Mouse (Mus musculus) liver, embryonic 11.5 days (tissue): ENCODE measurements around the gene Sh3pxd2b. TPM values are rescaled to one million over a fixed set of nuclear protein-coding genes. Genes with fewer than 3 reads are reported as not detected.
"Not testable (repeated sequence)": the region's sequence is repeated elsewhere in the genome, so short reads cannot be mapped to it uniquely, and the experiment has no call there.

ENCODE experiments used
- ATAC-seq: fragments of 200-750 bp; cut with Nextera tagmentation; replicated peaks from 2 replicates; pipeline ENCODE4 v1.8.0; 2017; ENCODE audit warnings: moderate number of reproducible peaks, mild to moderate bottlenecking, moderate TSS enrichment, moderate library complexity; ENCODE audit not compliant: low FRiP score
- DNase-seq: peaks from one replicate; pipeline ENCODE4 v3.0.0-alpha.2; 2017; ENCODE audit warnings: low spot score
- H3K27ac ChIP-seq: fragments of 300-500 bp; sonication (generic); 2 replicates; pipeline ENCODE4 v1.5.1; 2014; ENCODE audit warnings: mild to moderate bottlenecking, low read depth, low read length, control low read depth
- H3K27me3 ChIP-seq: fragments of 300-500 bp; sonication (generic); replicated peaks from 2 replicates; pipeline ENCODE4 v1.6.1; 2014; ENCODE audit warnings: low read length, mixed read lengths; ENCODE audit not compliant: control insufficient read depth, insufficient read depth
- H3K36me3 ChIP-seq: fragments of 300-500 bp; sonication (generic); 2 replicates; pipeline ENCODE4 v1.6.1; 2014; ENCODE audit warnings: mild to moderate bottlenecking, low read length, moderate library complexity, mixed read lengths; ENCODE audit not compliant: control insufficient read depth, insufficient read depth
- H3K4me1 ChIP-seq: fragments of 300-500 bp; sonication (generic); replicated peaks from 2 replicates; pipeline ENCODE4 v1.6.1; 2014; ENCODE audit warnings: low read length, mixed read lengths; ENCODE audit not compliant: control insufficient read depth, insufficient read depth
- H3K4me2 ChIP-seq: fragments of 300-500 bp; sonication (generic); 2 replicates; pipeline ENCODE4 v1.6.1; 2014; ENCODE audit warnings: mild to moderate bottlenecking, control low read depth, moderate library complexity
- H3K4me3 ChIP-seq: fragments of 300-500 bp; sonication (generic); 2 replicates; pipeline ENCODE4 v1.5.1; 2014; ENCODE audit warnings: low read depth, low read length, control low read depth
- H3K9ac ChIP-seq: fragments of 300-500 bp; sonication (generic); 2 replicates; pipeline ENCODE4 v1.6.1; 2014; ENCODE audit warnings: low read depth, low read length, control low read depth
- H3K9me3 ChIP-seq: fragments of 300-500 bp; sonication (generic); 2 replicates; pipeline ENCODE4 v1.6.1; 2016; ENCODE audit warnings: low read length, inconsistent platforms, mixed read lengths; ENCODE audit not compliant: control insufficient read depth
- WGBS: fragments of 180-500 bp; shearing (Covaris S2); extraction: QIAGEN DNeasy Blood & Tissue Kit; methylation state at CpG from one replicate; pipeline ENCODE4 v1.1.7; 2014; 5-methylcytosine and 5-hydroxymethylcytosine counted together
- polyA plus RNA-seq: library from polyadenylated mRNA; unstranded; fragments of >200 nt; fragmentation: Nextera tagmentation; extraction: Ambion mirVana; gene quantifications from 2 replicates; pipeline ENCODE4 v1.2.1, GENCODE M21; 2014

The Sh3pxd2b gene
- 7.4 and 8.2 TPM in 2 replicates for polyA plus RNA-seq

DNA sequence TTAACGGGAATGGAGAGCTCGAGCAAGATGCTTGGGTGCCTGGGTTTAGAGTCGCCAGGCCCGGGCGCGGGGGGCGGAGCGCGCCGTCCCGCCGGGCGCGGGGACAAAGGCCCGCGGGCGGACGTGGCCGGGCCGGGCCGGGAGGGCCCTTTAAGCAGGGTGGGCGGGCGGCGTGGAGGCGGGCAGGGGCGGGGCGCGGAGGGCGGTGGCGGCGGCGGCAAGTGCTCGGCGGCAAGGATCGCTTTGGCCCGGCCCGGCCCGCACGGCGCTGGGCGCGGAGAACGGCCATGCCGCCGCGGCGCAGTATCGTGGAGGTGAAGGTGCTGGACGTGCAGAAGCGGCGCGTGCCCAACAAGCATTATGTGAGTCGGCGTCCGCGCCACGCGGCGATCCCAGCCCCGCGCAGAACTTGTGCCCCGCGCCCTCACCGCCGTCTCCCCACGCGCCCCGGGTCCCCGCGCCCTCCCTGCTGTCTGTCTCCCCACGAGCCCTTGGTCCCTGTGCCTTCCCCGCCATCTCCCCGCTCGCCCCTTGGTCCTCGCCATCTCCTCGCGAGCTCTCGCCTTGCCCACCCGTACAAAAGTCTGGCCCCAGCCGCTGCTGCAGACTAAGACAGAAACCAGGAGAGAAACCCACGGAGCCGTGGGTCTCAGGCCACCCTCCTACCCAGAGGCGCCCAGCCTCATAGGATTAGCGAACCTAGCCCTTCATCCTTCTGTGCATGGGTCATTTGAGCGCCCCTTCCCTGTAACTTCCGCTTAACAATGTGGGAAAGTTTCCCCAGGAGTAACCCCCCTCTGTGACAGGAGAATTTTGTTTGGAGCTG is at the start of gene Sh3pxd2b:
Gene Sh3pxd2b, plus strand, starts transcription at position 214 of the 826 bp plus-strand sequence.
- no peaks in the 10 kb centered on the region for H3K36me3 ChIP-seq
- 2% methylated on average over 82 of the region's 86 CpGs for WGBS
- H3K9ac ChIP-seq = peak within 1 kb of the TSS; percentile 83
- peaks cover 16% of the 10 kb centered on the region for H3K27me3 ChIP-seq
- peak within 1 kb of the TSS; percentile 79 for H3K4me2 ChIP-seq
- H3K9me3 ChIP-seq = no peaks in the 10 kb centered on the region
- H3K4me1 ChIP-seq = peaks cover 9% of the 10 kb centered on the region; the same call in 1 of the 2 replicates
- H3K27ac ChIP-seq = peak within 1 kb of the TSS; percentile 4; the same call in 1 of the 2 replicates
- peak; percentile 65 for ATAC-seq
- peak; percentile 73 for DNase-seq
- H3K4me3 ChIP-seq = peak within 1 kb of the TSS; percentile 61

DNA sequence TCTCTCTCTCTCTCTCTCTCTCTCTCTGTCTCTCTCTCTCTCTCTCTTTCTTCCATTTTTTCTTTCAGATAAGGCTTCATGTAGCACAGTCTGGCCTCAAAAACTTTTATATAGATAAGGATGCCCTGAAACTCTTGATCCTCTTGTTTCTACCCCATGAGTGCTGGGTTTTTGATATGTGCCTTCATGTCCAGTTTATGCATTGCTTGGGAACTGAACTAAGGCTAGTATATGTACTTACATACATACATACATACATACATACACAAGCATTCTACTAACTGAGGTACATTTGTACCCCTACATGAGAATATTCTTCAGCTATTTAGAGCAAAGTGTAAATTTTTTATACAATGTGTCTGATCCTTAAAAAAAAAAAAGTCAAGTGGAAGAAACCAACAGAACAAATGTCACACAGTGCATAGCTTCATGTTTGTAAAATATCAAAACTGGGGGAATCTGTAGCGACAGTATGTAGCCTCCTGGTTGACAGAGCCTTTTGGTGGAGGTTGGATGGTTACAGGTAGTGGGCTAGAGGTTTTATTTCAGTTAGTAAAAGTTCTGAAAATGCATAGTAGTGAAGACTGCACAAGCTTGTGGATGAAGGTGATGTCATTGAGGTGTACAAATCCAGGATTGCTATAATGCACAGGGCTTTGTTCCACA is 49.6 kb upstream of the Sh3pxd2b start:
- Histone ChIP-seq H3K4me2 (peak overlapping the region; percentile 1), H3K36me3 (no peaks in the 10 kb centered on the region), H3K27ac (peak overlapping the region; percentile 2), H3K9ac (no peak overlapping the region), H3K27me3 (peaks cover 7% of the 10 kb centered on the region), H3K4me3 (peak overlapping the region; percentile 27), H3K4me1 (peaks cover 7% of the 10 kb centered on the region), H3K9me3 (no peaks in the 10 kb centered on the region)
- no peak for DNase-seq
- WGBS = 70% methylated on average over 1 of the region's 1 CpGs
- peak; percentile 38 for ATAC-seq

DNA sequence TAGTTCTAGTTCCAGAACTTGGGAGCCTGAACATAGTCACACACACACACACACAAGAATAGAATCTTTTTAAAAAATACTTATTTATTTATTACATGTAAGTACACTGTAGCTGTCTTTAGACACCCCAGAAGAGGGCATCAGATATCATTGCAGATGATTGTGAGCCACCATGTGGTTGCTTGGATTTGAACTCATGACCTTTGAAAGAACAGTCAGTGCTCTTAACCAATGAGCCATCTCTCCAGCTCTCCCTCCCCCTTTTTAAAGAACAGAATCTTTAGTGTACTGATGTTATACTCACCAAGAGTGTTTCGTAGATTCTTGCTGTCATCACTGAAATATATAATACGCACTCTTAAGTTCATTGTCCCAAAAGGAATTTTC is 49.1 kb upstream of the Sh3pxd2b start:
- H3K27ac ChIP-seq = peak overlapping the region; percentile 2; the same call in 1 of the 2 replicates

DNA sequence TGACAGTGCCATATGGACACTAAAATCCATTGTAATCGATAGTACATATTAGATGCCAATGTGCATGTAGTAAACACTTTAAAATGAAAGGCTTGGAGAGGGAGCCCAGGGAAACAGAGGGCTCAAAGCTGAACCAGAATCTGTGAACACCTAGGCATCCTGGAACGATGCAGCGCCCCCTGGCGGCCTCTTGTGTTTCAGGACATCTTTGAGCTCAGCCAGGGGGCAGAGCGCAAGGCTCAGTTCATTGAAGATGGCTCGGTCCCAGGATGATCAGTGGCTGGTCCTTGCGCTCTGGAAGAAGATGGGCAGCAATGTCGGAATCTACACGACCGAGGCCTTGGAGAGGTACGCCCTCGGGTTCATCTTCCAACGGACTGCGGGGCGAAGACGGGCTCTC is 47.8 kb upstream of the Sh3pxd2b start, which contains the start of gene Hbq1a:
Gene Hbq1a, plus strand, starts transcription at position 205 of the 400 bp plus-strand sequence.
- H3K4me2 ChIP-seq = peak within 1 kb of the TSS; percentile 19
- H3K36me3 ChIP-seq, H3K27me3 ChIP-seq, ATAC-seq, DNase-seq, H3K9me3 ChIP-seq, H3K4me1 ChIP-seq, H3K4me3 ChIP-seq, H3K9ac ChIP-seq: not testable (repeated sequence)
- H3K27ac ChIP-seq = peak within 1 kb of the TSS; percentile 13; the same call in 1 of the 2 replicates
- WGBS = 7% methylated on average over 16 of the region's 16 CpGs

More for the DNA sequence above, 49.1 kb upstream of the Sh3pxd2b start:
- H3K27me3 ChIP-seq = peaks cover 7% of the 10 kb centered on the region
- DNase-seq (no peak), ATAC-seq (no peak)
- peaks cover 7% of the 10 kb centered on the region for H3K4me1 ChIP-seq
- H3K9me3 ChIP-seq = no peaks in the 10 kb centered on the region
- no peak overlapping the region for H3K4me3 ChIP-seq
- 97% methylated on average over 2 of the region's 2 CpGs for WGBS
- H3K36me3 ChIP-seq = no peaks in the 10 kb centered on the region
- no peak overlapping the region for H3K9ac ChIP-seq
- peak overlapping the region; percentile 1 for H3K4me2 ChIP-seq

DNA sequence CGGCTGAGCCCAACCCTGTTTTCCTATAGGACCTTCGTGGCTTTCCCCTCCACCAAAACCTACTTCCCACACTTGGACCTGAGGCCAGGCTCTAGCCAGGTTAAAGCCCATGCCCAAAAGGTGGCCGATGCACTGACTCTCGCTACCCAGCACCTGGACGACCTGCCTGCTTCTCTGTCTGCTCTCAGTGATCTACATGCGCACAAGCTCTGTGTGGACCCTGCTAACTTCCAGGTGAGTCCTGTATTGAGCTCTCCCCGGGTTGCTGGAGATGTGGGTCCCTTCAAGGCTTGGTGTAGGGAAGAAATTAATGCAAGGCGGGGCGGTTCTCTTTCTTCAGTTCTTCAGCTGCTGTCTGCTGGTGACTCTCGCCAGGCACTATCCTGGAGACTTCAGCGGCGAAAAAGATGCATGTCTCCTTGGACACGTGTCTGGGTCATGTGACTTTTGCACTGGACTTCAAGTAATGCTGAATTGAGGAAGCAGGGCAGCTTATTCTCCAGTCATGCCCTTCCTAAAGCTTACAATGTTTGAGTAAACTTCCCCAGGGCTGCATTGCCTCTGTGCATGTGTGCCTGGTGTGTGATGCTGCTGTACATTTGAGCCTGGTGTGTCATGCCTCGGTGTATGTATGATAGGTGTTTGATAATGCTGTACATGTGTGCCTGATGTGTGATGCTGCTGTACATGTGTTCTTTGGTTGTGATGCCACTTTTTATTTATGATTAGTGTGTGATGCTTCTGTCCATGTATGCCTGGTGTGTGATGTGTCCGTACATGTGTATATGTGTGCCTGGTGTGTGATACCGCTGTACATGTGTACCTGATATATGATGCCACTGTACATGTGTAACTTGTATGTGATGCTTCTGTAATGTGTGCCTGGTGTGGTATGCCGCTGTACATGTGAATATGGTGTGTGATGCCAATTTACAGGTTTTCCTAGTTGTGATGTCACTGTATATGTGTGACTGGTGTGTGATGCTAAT is 47.0 kb upstream of the Sh3pxd2b start:
- Histone ChIP-seq H3K4me1 (no peaks in the 10 kb centered on the region), H3K36me3 (no peaks in the 10 kb centered on the region), H3K9ac (no peak overlapping the region), H3K9me3 (no peaks in the 10 kb centered on the region), H3K27ac (no peak overlapping the region), H3K4me3 (no peak overlapping the region), H3K27me3 (peaks cover 7% of the 10 kb centered on the region), H3K4me2 (peak overlapping the region; percentile 19)
- no peak for DNase-seq
- 49% methylated on average over 14 of the region's 17 CpGs for WGBS
- ATAC-seq = no peak

DNA sequence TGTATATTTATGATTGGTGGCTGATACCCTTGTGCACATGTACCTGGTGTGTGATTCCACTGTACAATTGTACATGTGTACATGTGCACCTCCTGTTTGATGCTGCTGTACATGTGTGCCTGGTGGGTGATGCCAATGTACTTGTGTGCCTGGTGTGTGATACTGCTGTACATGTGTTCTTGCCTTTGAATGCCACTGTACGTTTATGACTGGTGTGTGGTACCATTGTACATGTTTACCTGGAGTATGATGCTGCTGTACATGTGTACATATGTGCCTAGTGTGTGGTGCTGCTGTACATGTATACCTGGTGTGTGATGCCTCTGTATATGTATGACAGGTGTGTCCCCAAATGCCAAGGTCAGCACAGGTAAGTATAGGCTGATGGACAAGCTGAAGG is 46.1 kb upstream of the Sh3pxd2b start:
- Histone ChIP-seq H3K4me2 (no peak overlapping the region), H3K9ac (no peak overlapping the region), H3K36me3 (no peaks in the 10 kb centered on the region), H3K27ac (no peak overlapping the region), H3K4me1 (no peaks in the 10 kb centered on the region), H3K9me3 (no peaks in the 10 kb centered on the region), H3K4me3 (no peak overlapping the region), H3K27me3 (peaks cover 7% of the 10 kb centered on the region)
- 71% methylated on average over 1 of the region's 1 CpGs for WGBS
- ATAC-seq = no peak
- no peak for DNase-seq

DNA sequence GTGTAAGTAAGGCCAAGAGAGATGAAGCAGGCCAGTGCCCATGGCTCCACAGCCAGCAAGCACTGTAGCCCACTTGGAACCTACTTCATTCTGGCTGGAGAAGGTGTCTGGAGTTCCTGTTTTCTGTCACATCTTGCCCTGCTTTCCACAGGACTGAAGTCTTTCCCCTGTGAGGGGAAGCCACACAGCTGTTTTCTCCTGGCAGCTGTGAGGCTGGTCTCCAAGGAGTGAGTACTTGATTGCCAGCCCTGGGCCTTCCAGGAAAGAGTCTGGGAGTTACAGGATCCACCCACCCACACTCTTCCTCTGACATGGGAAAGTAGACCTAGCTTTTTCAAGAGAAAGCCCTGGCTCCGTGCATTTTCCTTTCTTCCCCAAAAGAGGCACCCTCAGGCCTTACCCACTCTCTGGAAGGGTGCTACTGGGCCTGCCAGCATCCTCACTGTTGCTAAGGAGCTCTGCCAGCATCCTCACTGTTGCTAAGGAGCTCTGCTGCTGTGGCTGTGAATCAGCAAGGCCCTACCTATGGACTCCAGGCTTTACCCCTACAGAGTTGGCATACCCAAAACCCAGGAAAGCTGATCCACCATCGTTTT is 44.7 kb upstream of the Sh3pxd2b start:
- 44% methylated on average over 2 of the region's 2 CpGs for WGBS
- Histone ChIP-seq H3K4me2 (no peak overlapping the region), H3K27me3 (peaks cover 9% of the 10 kb centered on the region), H3K36me3 (no peaks in the 10 kb centered on the region), H3K9ac (no peak overlapping the region), H3K4me3 (no peak overlapping the region), H3K4me1 (no peaks in the 10 kb centered on the region), H3K9me3 (no peaks in the 10 kb centered on the region), H3K27ac (no peak overlapping the region)
- DNase-seq (no peak), ATAC-seq (no peak)

DNA sequence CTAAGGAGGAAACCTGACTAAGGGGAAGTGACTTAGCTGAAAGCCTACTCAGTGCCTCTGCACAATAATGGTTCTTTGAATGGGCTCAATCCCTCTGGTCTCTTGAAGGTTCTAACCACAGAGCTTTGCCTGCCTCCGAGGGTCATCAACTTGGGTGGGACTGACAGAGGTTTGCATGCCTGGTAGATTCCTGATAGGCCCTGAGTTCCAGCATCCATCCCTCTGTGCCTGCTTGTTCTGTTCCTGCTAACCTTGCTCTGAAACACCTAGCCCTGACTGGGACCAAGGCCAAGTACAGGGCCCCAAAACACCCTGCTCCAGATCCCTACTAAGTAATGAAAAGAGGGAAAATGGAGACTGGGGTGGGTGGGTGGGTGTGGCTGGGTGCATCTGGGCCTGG is 44.2 kb upstream of the Sh3pxd2b start:
- H3K4me1 ChIP-seq = no peaks in the 10 kb centered on the region
- DNase-seq (no peak), ATAC-seq (no peak)
- no peak overlapping the region for H3K27ac ChIP-seq
- peaks cover 9% of the 10 kb centered on the region for H3K27me3 ChIP-seq
- no peaks in the 10 kb centered on the region for H3K36me3 ChIP-seq
- H3K9ac ChIP-seq = no peak overlapping the region
- H3K4me3 ChIP-seq = no peak overlapping the region
- no peak overlapping the region for H3K4me2 ChIP-seq
- no peaks in the 10 kb centered on the region for H3K9me3 ChIP-seq
- 77% methylated on average over 1 of the region's 1 CpGs for WGBS
